Mouse (Mus musculus) adrenal gland, postnatal 36 days (tissue): ENCODE results near the gene Ube2d3. TPM values are rescaled to one million over a fixed set of nuclear protein-coding genes. Genes with fewer than 3 reads are reported as not detected.
"Not testable (repeated sequence)": the region's sequence is repeated elsewhere in the genome, so short reads cannot be mapped to it uniquely, and the experiment has no call there.

Experiments used
- DNase-seq, 2 experiments: peaks; one replicate each; pipeline ENCODE4 v3.0.0; 2021; ENCODE audit warnings: mixed read lengths in 1 of 2
- total RNA-seq, 2 experiments: library from RNA; stranded (reverse); gene quantifications; 2 replicates each; pipeline ENCODE4 v1.2.3; 2021

Ube2d3 gene
- total RNA-seq, 2 experiments from 2014 or later: 409 to 423 TPM

GRCm38 (mm10) chr3:135489865-135490520 lies 52.0 kb downstream of the Ube2d3 start:
- no peak for DNase-seq

- DNase-seq: no peak
Measured at GRCm38 (mm10) chr3:135491102-135491501, 53.2 kb downstream of the Ube2d3 start.

GRCm38 (mm10) chr3:135493320-135493719 lies 55.4 kb downstream of the Ube2d3 start:
- not testable (repeated sequence) for DNase-seq

GRCm38 (mm10) chr3:135497956-135498355 lies 60.0 kb downstream of the Ube2d3 start:
- not testable (repeated sequence) for DNase-seq

- peak; percentile 53 to 58 for DNase-seq
Measured at GRCm38 (mm10) chr3:135498891-135499290, 60.9 kb downstream of the Ube2d3 start.

GRCm38 (mm10) chr3:135503160-135503559 lies 65.2 kb downstream of the Ube2d3 start:
- no peak for DNase-seq

- peak; percentile 83 to 85 for DNase-seq
Measured at GRCm38 (mm10) chr3:135505369-135505909, 67.5 kb downstream of the Ube2d3 start.

GRCm38 (mm10) chr3:135505916-135506482 lies 68.0 kb downstream of the Ube2d3 start:
- no peak for DNase-seq

GRCm38 (mm10) chr3:135507506-135507905 lies 69.6 kb downstream of the Ube2d3 start:
- DNase-seq: no peak

- DNase-seq: no peak
Measured at GRCm38 (mm10) chr3:135508191-135508590, 70.2 kb downstream of the Ube2d3 start.

- DNase-seq: no peak
Measured at GRCm38 (mm10) chr3:135510372-135510771, 72.4 kb downstream of the Ube2d3 start.

- no peak for DNase-seq
Measured at GRCm38 (mm10) chr3:135511683-135512082, 73.7 kb downstream of the Ube2d3 start.

GRCm38 (mm10) chr3:135513270-135513669 lies 75.3 kb downstream of the Ube2d3 start:
- DNase-seq: no peak

- no peak for DNase-seq
Measured at GRCm38 (mm10) chr3:135513800-135514425, 76.0 kb downstream of the Ube2d3 start.

GRCm38 (mm10) chr3:135515246-135515645 lies 77.3 kb downstream of the Ube2d3 start:
- DNase-seq: no peak

GRCm38 (mm10) chr3:135516891-135517290 lies 78.9 kb downstream of the Ube2d3 start:
- DNase-seq: no peak

Other genes starting within 250 kb of the Ube2d3 start
- 1 to 10 TPM; 2.7 to 2.8 TPM for gene Cenpe, start 225.6 kb upstream of the Ube2d3 start, total RNA-seq
- 1 to 10 TPM; 2.2 to 3.0 TPM for gene Bdh2, start 156.9 kb upstream of the Ube2d3 start, total RNA-seq
- gene Slc9b2, start 130.4 kb upstream of the Ube2d3 start, total RNA-seq: 1 to 10 TPM in 1 of 2 experiments, under 1 TPM in 1; 0.56 to 2.0 TPM
- gene Slc9b1, start 90.1 kb upstream of the Ube2d3 start, total RNA-seq: under 1 TPM in 1 of 2 experiments, not detected in 1; 0.49 TPM
- gene Cisd2, start 14.2 kb upstream of the Ube2d3 start, total RNA-seq: 10 to 100 TPM; 26.9 to 37.7 TPM
- 10 to 100 TPM; 10.4 to 12.9 TPM for gene Manba, start 47.5 kb downstream of the Ube2d3 start, total RNA-seq